Mouse (Mus musculus): Measurements from ENCODE around the gene Tesc. TPM values are rescaled to one million over a fixed set of nuclear protein-coding genes. Genes with fewer than 3 reads are reported as not detected.

The Tesc gene
- total RNA-seq, 2 experiments from 2014 or later, result 92.5 to 93.1 TPM

GRCm38 (mm10) chr5:118015669-118016068 lies 11.9 kb upstream of the Tesc start:
- no peak for DNase-seq

- DNase-seq, result no peak
These were observed 10.0 kb upstream of the Tesc start for GRCm38 (mm10) chr5:118017527-118017926.

GRCm38 (mm10) chr5:118019905-118020304 lies 7.6 kb upstream of the Tesc start:
- DNase-seq, result no peak

GRCm38 (mm10) chr5:118023053-118023452 lies 4.5 kb upstream of the Tesc start:
- no peak for DNase-seq

GRCm38 (mm10) chr5:118025880-118026279 lies 1.7 kb upstream of the Tesc start:
- DNase-seq, result no peak

- no peak for DNase-seq
These were observed 1.2 kb upstream of the Tesc start for GRCm38 (mm10) chr5:118026343-118026742.

- DNase-seq, result no peak
These were observed 344 bp upstream of the Tesc start for GRCm38 (mm10) chr5:118027101-118027697.

- DNase-seq, result no peak
These were observed 870 bp downstream of the Tesc start for GRCm38 (mm10) chr5:118028191-118029034.

- DNase-seq, result peak in 1 of 2 experiments; percentile 34
These were observed 1.5 kb downstream of the Tesc start for GRCm38 (mm10) chr5:118029035-118029408.

GRCm38 (mm10) chr5:118029420-118029819 lies 1.9 kb downstream of the Tesc start:
- peak; percentile 86 to 88 for DNase-seq

GRCm38 (mm10) chr5:118030022-118030675 lies 2.6 kb downstream of the Tesc start:
- DNase-seq, result no peak

GRCm38 (mm10) chr5:118031059-118031458 lies 3.5 kb downstream of the Tesc start:
- DNase-seq, result no peak

- DNase-seq, result no peak
These were observed 4.0 kb downstream of the Tesc start for GRCm38 (mm10) chr5:118031508-118031907.

- DNase-seq, result no peak
These were observed 5.8 kb downstream of the Tesc start for GRCm38 (mm10) chr5:118033328-118033727.

GRCm38 (mm10) chr5:118033740-118034139 lies 6.2 kb downstream of the Tesc start:
- no peak for DNase-seq

- DNase-seq, result no peak
These were observed 7.1 kb downstream of the Tesc start for GRCm38 (mm10) chr5:118034632-118035031.

- no peak for DNase-seq
These were observed 8.2 kb downstream of the Tesc start for GRCm38 (mm10) chr5:118035786-118036185.

- no peak for DNase-seq
These were observed 9.6 kb downstream of the Tesc start for GRCm38 (mm10) chr5:118036888-118037797.

GRCm38 (mm10) chr5:118037798-118038484 lies 10.4 kb downstream of the Tesc start:
- no peak for DNase-seq

- DNase-seq, result no peak
These were observed 11.7 kb downstream of the Tesc start for GRCm38 (mm10) chr5:118039241-118039668.

- no peak for DNase-seq
These were observed 15.1 kb downstream of the Tesc start for GRCm38 (mm10) chr5:118042599-118042998.

GRCm38 (mm10) chr5:118043761-118044160 lies 16.2 kb downstream of the Tesc start:
- no peak for DNase-seq
